Mouse (Mus musculus) CD4-positive helper T cell, adult 2 months (primary cell): ENCODE data around the gene 4930432K21Rik.

Experiments used
- DNase-seq: peaks from one replicate; pipeline ENCODE4 v3.0.0-alpha.2; 2012; ENCODE audit warnings: low read depth, missing footprints, low spot score

The 4930432K21Rik gene

GRCm38 (mm10) chr8:84147769-84148530 is at the start of gene 4930432K21Rik, which contains the start of gene Cc2d1a:
Gene 4930432K21Rik, plus strand, starts transcription at chr8:84148025.
Gene Cc2d1a, minus strand, starts transcription at chr8:84147936.
- peak; percentile 97 for DNase-seq

DNA sequence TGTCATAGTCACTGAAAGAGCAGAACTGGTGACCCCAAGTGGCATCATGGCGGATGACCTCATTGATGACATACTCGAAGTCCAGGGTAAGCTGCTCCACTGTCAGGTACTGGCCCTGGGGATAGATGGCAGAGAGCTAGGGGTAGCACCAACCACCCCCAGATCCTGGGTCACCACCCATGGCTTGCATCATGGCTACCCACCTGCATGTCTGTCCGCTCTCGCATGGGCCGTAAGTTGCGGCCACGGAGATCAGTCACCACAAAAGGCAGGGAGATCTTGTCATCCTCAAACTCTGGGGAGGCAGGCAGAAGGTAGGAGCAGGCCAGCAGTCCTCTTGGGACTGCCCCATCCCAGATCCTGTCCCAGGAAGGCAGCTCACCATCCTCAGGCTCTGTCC is 49.4 kb upstream of the 4930432K21Rik start:
- no peak for DNase-seq

DNA sequence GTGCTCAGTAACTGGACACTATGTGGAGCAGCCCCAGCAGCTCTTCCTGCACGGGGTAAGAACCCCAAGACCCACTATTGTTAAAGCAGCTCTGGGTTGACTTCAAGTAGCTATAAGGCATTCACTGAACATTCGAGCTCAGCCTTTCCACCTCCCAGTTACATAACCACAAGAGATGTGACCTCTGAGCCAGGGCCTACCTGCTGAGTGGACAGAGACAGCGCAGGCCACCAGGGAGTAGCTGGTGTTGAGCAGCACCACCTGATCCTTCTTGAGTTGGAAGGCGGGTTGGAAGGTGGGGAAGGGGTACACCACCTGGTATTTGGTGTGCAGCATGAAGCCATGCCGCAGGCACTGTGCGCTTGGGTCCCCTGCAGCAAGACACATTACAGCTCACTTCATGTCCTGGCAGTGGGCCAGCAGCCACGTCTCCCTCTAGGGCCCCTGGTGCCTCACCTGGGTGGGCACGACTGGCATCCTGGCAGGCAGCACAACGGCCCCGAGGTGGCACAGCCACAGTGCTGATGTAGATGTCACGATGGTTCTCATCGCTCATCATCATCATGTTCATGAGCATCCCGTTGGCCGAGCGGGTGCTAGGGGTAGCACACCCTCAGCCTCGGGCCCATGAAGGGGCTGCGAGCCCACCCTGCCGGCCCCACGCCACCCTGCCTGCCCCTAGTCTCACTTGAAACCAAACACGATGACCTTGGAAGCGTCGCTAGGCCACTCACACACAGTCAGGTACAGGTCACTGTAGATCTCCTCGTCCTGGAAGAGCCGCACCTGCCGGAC is 46.2 kb upstream of the 4930432K21Rik start:
- no peak for DNase-seq

DNA sequence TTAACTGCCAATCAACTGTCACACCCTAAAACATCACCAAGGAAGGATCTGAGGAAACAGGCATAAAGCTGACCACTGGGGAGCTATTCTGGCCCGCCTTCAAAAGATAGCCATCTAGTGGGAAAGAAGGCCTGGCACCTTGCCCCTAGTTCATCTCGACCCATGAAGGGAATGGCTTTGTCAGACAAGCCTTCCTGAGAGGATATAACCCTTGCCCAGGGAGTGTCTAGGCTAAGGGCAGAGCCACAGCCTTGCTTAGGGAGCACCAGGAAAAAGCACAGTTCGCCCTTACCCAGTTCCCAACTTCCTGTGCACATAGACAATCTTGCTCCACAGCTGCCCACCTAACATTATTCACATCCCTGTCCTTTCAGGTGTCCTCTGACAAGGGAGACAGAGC is 44.2 kb upstream of the 4930432K21Rik start:
- no peak for DNase-seq

DNA sequence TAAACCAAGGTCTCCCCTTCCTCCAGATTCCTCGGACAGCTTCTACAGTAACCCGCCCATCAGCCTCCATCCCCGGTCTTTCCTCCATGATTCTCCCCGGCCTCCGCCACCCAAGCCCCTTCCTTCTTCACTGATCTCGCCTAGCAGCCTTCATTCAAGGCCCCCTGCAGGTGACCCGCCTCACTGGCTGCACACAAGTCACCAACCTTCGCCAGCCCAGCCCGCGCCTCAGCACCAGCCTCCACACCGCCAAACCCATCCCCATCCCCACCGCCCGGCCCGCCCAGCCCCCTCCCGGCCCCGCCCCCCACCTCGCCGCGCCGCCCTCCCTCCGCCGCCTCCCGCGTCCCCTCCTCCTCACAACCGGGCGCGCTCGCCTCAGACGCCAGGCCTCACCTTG is 43.6 kb upstream of the 4930432K21Rik start:
- peak; percentile 87 for DNase-seq

DNA sequence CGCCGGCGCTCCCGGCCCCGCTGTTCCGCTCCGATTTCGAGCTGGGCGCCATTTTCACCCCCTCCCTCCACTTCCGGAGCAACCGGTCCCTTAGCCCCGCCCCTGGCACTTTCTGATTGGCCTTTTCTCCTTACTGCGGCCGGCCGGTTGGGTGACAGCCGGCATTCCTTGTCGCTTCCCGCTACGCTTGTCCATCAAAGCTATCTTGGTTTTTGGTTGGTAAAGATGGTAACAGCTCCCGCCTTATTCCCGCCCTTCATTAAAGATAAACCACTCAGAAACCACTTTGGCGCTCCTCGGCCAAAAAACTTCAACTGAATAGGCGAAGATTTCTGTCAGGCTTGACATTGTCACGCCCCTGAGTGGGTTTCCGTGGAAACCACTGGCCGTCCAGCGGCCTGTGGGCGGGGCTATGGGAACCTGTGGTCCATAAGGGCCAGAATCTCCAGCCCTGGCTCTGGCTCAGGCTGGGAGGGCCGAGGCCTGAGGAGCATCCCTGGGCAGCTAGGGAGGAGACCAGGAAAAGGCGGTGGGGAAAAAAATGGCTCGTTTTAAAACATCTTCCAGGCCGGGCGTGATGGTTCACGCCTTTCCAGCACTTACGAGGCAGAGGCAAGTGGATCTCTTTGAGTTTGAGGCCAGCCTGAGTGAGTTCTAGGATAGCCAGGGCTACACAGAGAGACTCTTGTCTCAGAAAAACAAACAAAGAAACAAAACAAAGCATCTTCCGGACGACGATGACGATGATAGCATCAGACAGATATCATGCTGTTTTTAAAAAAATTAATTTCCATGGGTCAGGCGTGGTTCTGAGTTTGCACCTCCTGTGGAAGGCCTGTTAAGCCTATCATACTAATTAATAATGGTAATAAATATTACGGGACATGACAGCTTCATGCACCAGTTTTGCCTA is 42.9 kb upstream of the 4930432K21Rik start, which contains the start of gene Dcaf15:
Gene Dcaf15 (minus strand): TSS at position 72 of the 913 bp plus-strand sequence.
- DNase-seq: peak; percentile 99

- DNase-seq: peak; percentile 34
Observed at GRCm38 (mm10) chr8:84105676-84106075, 42.1 kb upstream of the 4930432K21Rik start.

DNA sequence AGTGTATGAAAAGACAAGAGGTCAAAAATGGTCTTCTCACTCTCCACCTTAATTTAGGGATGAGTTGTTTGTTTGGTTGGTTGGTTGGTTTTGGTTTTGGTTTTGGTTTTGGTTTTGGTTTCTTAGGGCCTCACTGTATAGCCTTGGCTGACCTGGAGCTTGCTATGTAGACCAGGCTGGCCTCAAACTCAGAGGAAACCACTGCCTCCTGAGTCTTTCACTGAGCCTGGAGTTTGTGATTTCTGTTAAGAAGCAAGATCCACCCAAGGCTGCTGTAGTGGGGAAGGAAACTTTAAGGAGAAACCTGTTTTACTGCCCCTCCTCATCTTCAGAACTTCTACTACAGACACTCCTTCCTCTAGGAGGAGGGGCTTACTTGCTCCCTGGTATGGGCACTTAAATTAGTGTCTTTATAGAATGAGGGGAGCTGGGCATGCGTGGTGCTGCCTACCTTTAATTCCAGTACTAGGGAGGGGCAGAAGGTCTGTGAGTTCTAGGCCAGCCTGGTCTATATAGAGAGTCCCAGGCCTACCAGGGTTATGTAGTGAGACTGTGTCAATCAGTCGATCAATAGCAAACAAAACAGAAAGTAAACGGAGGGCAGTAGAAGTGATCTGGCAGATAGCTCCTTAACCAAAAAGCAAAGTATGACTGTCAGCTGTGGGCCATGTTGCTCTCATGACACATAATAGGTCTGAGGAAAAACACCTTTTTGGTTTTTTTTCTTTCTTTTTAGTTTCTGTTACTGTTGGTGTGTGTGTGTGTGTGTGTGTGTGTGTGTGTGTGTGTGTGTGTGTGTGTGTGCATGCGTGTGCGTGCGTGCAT is 41.4 kb upstream of the 4930432K21Rik start:
- DNase-seq: peak; percentile 78

GRCm38 (mm10) chr8:84115646-84116045 is 32.2 kb upstream of the 4930432K21Rik start:
- no peak for DNase-seq

DNA sequence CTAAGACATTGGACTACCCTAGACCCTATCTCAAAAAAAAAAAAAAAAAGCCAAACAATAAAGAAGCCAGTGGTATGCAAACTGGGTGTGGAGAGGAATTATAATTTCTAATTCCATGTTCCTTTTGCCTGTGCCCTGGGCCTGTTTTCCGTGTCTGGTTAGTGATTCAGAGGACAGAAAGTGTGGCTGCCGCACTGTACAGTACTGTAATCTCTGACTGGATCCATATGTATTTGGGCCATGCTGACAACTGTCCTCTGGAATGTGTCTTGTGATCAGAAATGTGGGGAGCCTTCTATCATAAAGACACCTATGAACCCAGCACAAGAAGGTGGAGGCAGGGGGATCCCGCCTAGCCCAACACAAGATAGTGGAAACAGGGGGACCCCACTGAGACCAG is 25.7 kb upstream of the 4930432K21Rik start:
- no peak for DNase-seq

GRCm38 (mm10) chr8:84125656-84126055 is 22.2 kb upstream of the 4930432K21Rik start, which contains the start of gene Podnl1:
Gene Podnl1, plus strand, starts transcription at chr8:84125989.
- peak; percentile 44 for DNase-seq

DNA sequence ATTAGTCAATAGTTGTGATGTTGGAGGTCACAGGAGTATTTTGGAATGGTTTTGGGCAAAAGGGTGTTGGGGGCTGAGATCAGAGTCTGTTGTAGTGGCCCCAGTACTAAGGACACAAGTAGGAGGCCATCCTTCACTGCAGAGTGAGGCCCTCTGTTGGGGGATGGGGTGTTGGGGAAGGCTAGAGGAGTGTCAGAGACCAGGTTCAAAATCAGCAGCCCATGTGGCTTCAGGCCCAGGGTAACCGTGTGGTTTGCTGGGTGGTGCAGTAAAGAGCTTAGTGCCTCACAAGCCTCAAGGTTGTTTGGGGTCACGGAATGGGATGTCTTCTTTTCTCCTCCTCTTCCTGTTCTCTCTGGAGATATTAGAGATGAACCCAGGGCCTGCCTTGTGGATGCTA is 21.1 kb upstream of the 4930432K21Rik start:
- DNase-seq: no peak

GRCm38 (mm10) chr8:84127202-84127901 is 20.5 kb upstream of the 4930432K21Rik start:
- peak; percentile 93 for DNase-seq

GRCm38 (mm10) chr8:84128277-84128676 is 19.5 kb upstream of the 4930432K21Rik start:
- DNase-seq: peak; percentile 80

DNA sequence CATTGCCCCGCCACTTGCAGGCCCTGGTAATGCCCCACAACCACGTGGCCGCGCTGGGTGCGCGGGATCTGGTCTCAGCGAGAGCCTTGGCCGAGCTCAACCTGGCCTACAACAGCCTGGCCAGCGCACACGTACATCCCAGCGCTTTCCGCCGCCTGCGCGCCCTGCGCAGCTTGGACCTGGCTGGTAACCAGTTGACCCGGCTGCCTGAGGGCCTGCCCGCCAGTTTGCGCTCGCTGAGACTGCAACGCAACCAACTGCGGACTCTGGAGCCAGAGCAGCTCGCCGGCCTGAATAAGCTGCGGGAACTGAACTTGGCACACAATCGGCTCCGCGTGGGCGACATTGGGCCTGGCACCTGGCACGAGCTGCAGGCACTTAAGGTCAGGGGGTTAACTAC is 17.0 kb upstream of the 4930432K21Rik start:
- no peak for DNase-seq

- no peak for DNase-seq
Observed at GRCm38 (mm10) chr8:84132225-84132624, 15.6 kb upstream of the 4930432K21Rik start.

DNA sequence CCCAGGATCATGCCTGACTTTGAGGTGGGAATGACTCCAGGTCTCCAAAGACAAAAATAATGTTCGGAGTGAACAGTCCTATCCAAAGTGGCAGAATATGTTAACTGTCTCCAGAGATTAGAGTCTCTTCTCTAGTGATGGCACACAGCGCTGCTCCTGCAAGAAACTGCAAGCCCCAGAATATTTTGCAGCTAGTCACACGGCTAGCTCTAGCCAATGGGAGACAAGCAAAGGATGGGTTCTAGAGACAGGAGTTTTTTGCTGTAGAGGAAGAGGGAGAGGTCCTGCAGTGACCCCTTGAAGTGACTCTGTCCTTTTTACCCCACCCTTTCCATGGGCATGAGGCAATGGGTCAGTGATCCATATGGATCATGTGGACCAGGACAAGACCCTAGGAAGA is 10.0 kb upstream of the 4930432K21Rik start:
- no peak for DNase-seq

GRCm38 (mm10) chr8:84140838-84141237 is 7.0 kb upstream of the 4930432K21Rik start:
- DNase-seq: no peak

GRCm38 (mm10) chr8:84144636-84145245 is 3.1 kb upstream of the 4930432K21Rik start:
- no peak for DNase-seq
